Mouse (Mus musculus) kidney, adult 2 months (tissue): ENCODE results near the gene Man2a1. TPM values are rescaled to one million over a fixed set of nuclear protein-coding genes. Genes with fewer than 3 reads are reported as not detected.
A peak's percentile ranks its signal among the peaks of the same experiment; 100 is the strongest.

Source experiments
- DNase-seq: peaks from one replicate; pipeline ENCODE4 v3.0.0; 2021
- H3K27ac ChIP-seq: fragments of 200-500 bp; 2 replicates; pipeline ENCODE4 v1.5.1; 2012; ENCODE audit warnings: low read depth, low read length, control low read depth, inconsistent platforms; ENCODE audit not compliant: insufficient read depth
- H3K27me3 ChIP-seq: fragments of 200-500 bp; replicated peaks from 2 replicates; pipeline ENCODE4 v1.6.1; 2012; ENCODE audit warnings: mild to moderate bottlenecking, moderate library complexity, low read length, inconsistent platforms; ENCODE audit not compliant: control insufficient read depth, insufficient read depth
- H3K36me3 ChIP-seq: fragments of 200-500 bp; 2 replicates; pipeline ENCODE4 v1.6.1; 2012; ENCODE audit warnings: mild to moderate bottlenecking, moderate library complexity, low read length, inconsistent platforms; ENCODE audit not compliant: control insufficient read depth, insufficient read depth
- H3K4me1 ChIP-seq: fragments of 200-500 bp; 2 replicates; pipeline ENCODE4 v1.6.1; 2011; ENCODE audit warnings: low read length; ENCODE audit not compliant: control insufficient read depth, insufficient read depth
- H3K4me3 ChIP-seq: fragments of 200-500 bp; 2 replicates; pipeline ENCODE4 v1.5.1; 2011; ENCODE audit warnings: mild to moderate bottlenecking, low read depth, low read length, control low read depth; ENCODE audit not compliant: insufficient read depth
- CTCF ChIP-seq: fragments of 200-500 bp; conservative IDR thresholded peaks from 2 replicates; pipeline ENCODE4 v1.5.1; 2011; ENCODE audit warnings: low read depth, mild to moderate bottlenecking, control low read depth, low read length, moderate library complexity, mixed read lengths; ENCODE audit not compliant: insufficient read depth, insufficient read length
- POLR2A ChIP-seq: fragments of 200-500 bp; IDR thresholded peaks from one replicate; pipeline ENCODE4 v1.6.1; 2011; ENCODE audit warnings: low read depth, low read length, control low read depth
- WGBS: fragments of 180-500 bp; shearing (Covaris S2); methylation state at CpG from one replicate; pipeline ENCODE4 v1.1.7; 2018; 5-methylcytosine and 5-hydroxymethylcytosine counted together
- polyA plus RNA-seq: library from polyadenylated mRNA; depleted of rRNA; stranded (reverse); fragments of >200 nt; gene quantifications from 2 replicates; pipeline ENCODE4 v1.2.3, GENCODE M21; 2012

Gene Man2a1
- polyA plus RNA-seq, 1 experiment = 27.3 TPM

- Histone ChIP-seq H3K27me3 (no peaks in the 10 kb centered on the region), H3K36me3 (no peaks in the 10 kb centered on the region; the same call in 1 of the 2 replicates), H3K4me1 (peaks cover 31% of the 10 kb centered on the region), H3K4me3 (no peak overlapping the region), H3K27ac (no peak overlapping the region)
- TF ChIP-seq CTCF (no peak), POLR2A (no peak)
- no peak for DNase-seq
- 87% methylated on average over 16 of the region's 16 CpGs for WGBS
These were observed 11.8 kb downstream of the Man2a1 start for GRCm38 (mm10) chr17:64612135-64612885.

GRCm38 (mm10) chr17:64612930-64613329, 12.4 kb downstream of the Man2a1 start:
- Histone ChIP-seq H3K27me3 (no peaks in the 10 kb centered on the region), H3K4me3 (no peak overlapping the region), H3K4me1 (peaks cover 33% of the 10 kb centered on the region), H3K36me3 (no peaks in the 10 kb centered on the region; the same call in 1 of the 2 replicates), H3K27ac (no peak overlapping the region; the same call in 1 of the 2 replicates)
- WGBS = 80% methylated on average over 3 of the region's 3 CpGs
- DNase-seq = no peak
- TF ChIP-seq CTCF = no peak
- no peak for TF ChIP-seq POLR2A

GRCm38 (mm10) chr17:64613351-64613750, 12.8 kb downstream of the Man2a1 start:
- Histone ChIP-seq H3K27ac (no peak overlapping the region), H3K27me3 (no peaks in the 10 kb centered on the region), H3K4me1 (peaks cover 32% of the 10 kb centered on the region), H3K4me3 (no peak overlapping the region), H3K36me3 (no peaks in the 10 kb centered on the region; the same call in 1 of the 2 replicates)
- TF ChIP-seq POLR2A (no peak), CTCF (no peak)
- 40% methylated on average over 3 of the region's 3 CpGs for WGBS
- DNase-seq = no peak

GRCm38 (mm10) chr17:64614804-64615203, 14.3 kb downstream of the Man2a1 start:
- Histone ChIP-seq H3K4me1 (peaks cover 41% of the 10 kb centered on the region), H3K27ac (no peak overlapping the region), H3K36me3 (no peaks in the 10 kb centered on the region; the same call in 1 of the 2 replicates), H3K27me3 (no peaks in the 10 kb centered on the region), H3K4me3 (no peak overlapping the region)
- WGBS = 62% methylated on average over 3 of the region's 3 CpGs
- no peak for DNase-seq
- TF ChIP-seq POLR2A = no peak
- no peak for TF ChIP-seq CTCF

GRCm38 (mm10) chr17:64615420-64615819, 14.9 kb downstream of the Man2a1 start:
- no peak overlapping the region for H3K27ac ChIP-seq

GRCm38 (mm10) chr17:64616259-64616658, 15.7 kb downstream of the Man2a1 start:
- H3K27me3 ChIP-seq = no peaks in the 10 kb centered on the region
- TF ChIP-seq CTCF (no peak), POLR2A (no peak)
- H3K4me1 ChIP-seq = peaks cover 47% of the 10 kb centered on the region
- peak; percentile 64 for DNase-seq
- H3K36me3 ChIP-seq = no peaks in the 10 kb centered on the region
- no peak overlapping the region for H3K4me3 ChIP-seq
- H3K27ac ChIP-seq = no peak overlapping the region
- 62% methylated on average over 6 of the region's 6 CpGs for WGBS

More at GRCm38 (mm10) chr17:64615420-64615819, 14.9 kb downstream of the Man2a1 start:
- H3K4me3 ChIP-seq = no peak overlapping the region
- no peak for TF ChIP-seq POLR2A
- TF ChIP-seq CTCF = no peak
- peak; percentile 41 for DNase-seq
- WGBS = 50% methylated on average over 6 of the region's 6 CpGs
- H3K27me3 ChIP-seq = no peaks in the 10 kb centered on the region
- H3K4me1 ChIP-seq = peaks cover 47% of the 10 kb centered on the region
- H3K36me3 ChIP-seq = no peaks in the 10 kb centered on the region; the same call in 1 of the 2 replicates

- Histone ChIP-seq H3K4me1 (peaks cover 47% of the 10 kb centered on the region), H3K36me3 (no peaks in the 10 kb centered on the region), H3K4me3 (no peak overlapping the region), H3K27me3 (no peaks in the 10 kb centered on the region), H3K27ac (peak overlapping the region; percentile 69)
- WGBS = 29% methylated on average over 4 of the region's 4 CpGs
- DNase-seq = peak; percentile 94
- TF ChIP-seq CTCF = no peak
- TF ChIP-seq POLR2A = no peak
These were observed 17.3 kb downstream of the Man2a1 start for GRCm38 (mm10) chr17:64617838-64618237.
